Mouse (Mus musculus) left cerebral cortex, adult 2 months (tissue): ENCODE data around the gene Kdm4a. TPM values are rescaled to one million over a fixed set of nuclear protein-coding genes. Genes with fewer than 3 reads are reported as not detected.

Experiments
- DNase-seq, 2 experiments: peaks; one replicate each; pipeline ENCODE4 v3.0.0; 2021 to 2022; ENCODE audit warnings: low spot score in 2 of 2, mixed read lengths in 1 of 2; ENCODE audit errors: extremely low spot score in 1 of 2
- H3K27ac ChIP-seq: fragments of 200-600 bp; 2 replicates; pipeline ENCODE4 v1.8.1; 2022
- H3K4me3 ChIP-seq: fragments of 200-600 bp; 2 replicates; pipeline ENCODE4 v1.8.1; 2022
- CTCF ChIP-seq: fragments of 200-600 bp; IDR thresholded peaks from 2 replicates; pipeline ENCODE4 v1.8.1; 2022; ENCODE audit warnings: antibody characterized with exemption, mild to moderate bottlenecking, moderate library complexity
- intact Hi-C: fragments of 180-260 bp; cut with DNase I; formaldehyde crosslinking; loops from one replicate; pipeline ENCODE4 v1.15.1; 2025
- total RNA-seq, 2 experiments: library from RNA; stranded (reverse); gene quantifications; 2 replicates each; pipeline ENCODE4 v1.2.3; 2021

Gene Kdm4a
- total RNA-seq, 2 experiments from 2014 or later = 39.6 to 41.0 TPM

DNA sequence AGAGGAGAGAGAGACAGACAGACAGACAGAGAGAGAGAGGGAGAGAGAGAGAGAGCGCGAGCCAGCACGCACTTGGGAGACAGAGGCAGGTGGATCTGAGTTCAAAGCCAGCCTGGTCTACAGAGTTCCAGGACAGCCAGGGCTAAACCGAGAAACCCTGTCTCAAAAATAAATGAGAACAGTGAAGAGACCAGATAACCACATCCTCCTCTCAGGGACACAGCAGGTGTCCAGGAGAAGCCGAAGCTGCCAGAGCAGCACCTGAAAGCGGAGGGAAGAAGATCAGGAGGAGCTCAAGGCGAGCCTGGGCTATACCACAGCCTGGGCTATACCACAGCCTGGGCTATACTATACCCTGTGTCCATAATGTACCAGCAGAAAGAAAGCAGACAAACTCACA lies 29.0 kb downstream of the Kdm4a start:
- Histone ChIP-seq H3K4me3 (no peak overlapping the region), H3K27ac (no peak overlapping the region)
- intact Hi-C loops = no loop called here
- DNase-seq = no peak
- TF ChIP-seq CTCF = no peak

DNA sequence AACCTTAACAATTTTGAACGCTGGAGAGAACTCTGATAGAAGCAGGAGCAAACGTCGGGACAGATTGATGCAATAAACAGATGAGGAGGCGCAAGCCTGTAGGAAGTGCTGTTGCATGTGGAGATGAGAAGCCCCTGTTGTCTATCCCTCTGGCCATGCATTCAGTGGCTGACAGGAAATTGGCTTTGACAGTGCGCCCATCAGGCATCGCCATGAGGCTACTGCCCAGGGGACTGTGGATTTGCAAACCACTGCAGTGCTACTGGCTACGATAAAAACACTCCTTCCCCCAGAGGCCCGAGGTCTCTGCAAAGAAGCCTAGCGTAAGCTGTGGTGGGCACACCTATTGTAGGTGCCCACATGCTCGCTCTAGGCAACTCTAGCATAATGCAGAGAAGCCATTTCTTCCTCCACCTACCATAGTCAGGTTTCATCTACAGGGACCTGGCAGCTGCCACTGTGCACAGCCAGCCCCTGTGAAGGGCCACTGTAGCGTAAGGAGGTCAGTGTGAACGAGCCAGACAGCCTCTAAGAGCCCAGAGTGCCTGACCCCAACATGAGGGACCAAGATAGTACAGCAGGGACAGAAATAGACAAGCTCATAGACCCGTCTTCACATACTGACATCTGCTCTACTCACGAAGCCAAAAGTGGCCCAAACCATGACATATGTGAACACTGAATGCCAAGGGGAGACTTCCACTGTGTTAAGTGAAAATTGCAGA lies 29.7 kb downstream of the Kdm4a start:
- H3K27ac ChIP-seq = peak overlapping the region; percentile 6; the same call in 1 of the 2 replicates

DNA sequence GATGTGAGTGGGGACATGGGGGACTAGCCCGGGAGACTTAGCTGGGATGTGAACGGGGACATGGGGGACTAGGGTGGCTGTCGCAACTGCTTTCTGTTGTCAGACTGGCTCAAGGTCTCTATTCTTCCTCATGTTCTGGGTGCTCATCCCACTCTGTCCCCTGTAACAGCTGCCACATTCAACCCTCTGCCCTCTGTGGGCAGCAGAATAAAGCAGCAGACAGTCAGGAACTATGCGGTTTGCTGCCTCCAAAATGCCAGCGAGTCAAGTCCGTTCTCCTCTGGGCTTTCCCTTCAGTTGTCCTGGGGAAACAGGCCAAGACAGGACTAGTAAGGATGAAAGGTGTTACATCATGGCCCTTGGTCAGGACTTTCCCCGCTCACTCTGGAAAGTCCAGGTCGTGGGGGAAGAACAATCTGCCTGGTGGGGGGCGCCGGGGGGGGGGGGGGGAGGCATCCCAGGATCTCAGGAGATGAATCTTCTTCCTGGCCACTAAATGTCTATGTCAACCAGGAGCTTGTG lies 30.7 kb downstream of the Kdm4a start:
- no peak for TF ChIP-seq CTCF
- intact Hi-C loops = loop anchor here (5.0 kb wide), 1 partner anchor 143 kb away; the partner anchor contains the start of gene Ptprf
- no peak for DNase-seq
- H3K4me3 ChIP-seq = no peak overlapping the region
- H3K27ac ChIP-seq = peak overlapping the region; percentile 66; the same call in 1 of the 2 replicates

More for the DNA sequence above, 29.7 kb downstream of the Kdm4a start:
- intact Hi-C loops = loop anchor here (5.0 kb wide), 1 partner anchor 142 kb away; the partner anchor contains the start of gene Ptprf
- no peak for TF ChIP-seq CTCF
- no peak for DNase-seq
- H3K4me3 ChIP-seq = no peak overlapping the region

- H3K27ac ChIP-seq = peak overlapping the region; percentile 66
- intact Hi-C loops = loop anchor here (5.0 kb wide), 1 partner anchor 144 kb away; the partner anchor contains the start of gene Ptprf
- no peak for DNase-seq
- no peak overlapping the region for H3K4me3 ChIP-seq
- TF ChIP-seq CTCF = no peak
Observed at GRCm38 (mm10) chr4:118148317-118148687, 31.5 kb downstream of the Kdm4a start.

- no peak; the same call in 1 of the 2 replicates for TF ChIP-seq CTCF
- Histone ChIP-seq H3K27ac (peak overlapping the region; percentile 66), H3K4me3 (no peak overlapping the region)
- no peak for DNase-seq
- intact Hi-C loops = loop anchor here (5.0 kb wide), 1 partner anchor 145 kb away; the partner anchor contains the start of gene Ptprf
Observed at GRCm38 (mm10) chr4:118147547-118148316, 32.1 kb downstream of the Kdm4a start.

DNA sequence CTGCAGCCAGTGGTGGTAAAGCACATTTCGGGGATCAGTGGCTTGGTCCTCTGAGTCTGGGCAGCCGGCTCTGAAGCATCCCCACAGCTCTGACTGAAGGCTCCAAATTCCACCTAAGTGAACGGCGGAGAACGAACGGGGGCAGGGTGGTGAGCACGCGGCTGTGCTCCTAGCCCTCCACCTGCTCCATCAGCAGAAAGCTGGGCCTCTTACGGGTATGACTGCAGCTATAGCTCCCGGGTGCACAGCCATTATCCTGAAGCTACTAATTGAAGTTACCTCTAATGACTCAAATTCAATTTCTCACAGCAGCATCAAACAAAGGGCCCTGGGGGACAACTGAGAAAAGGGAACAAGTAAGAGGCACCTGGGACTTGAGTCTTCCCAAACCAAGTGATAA lies 32.8 kb downstream of the Kdm4a start:
- DNase-seq = no peak
- peak overlapping the region; percentile 57; the same call in 1 of the 2 replicates for H3K27ac ChIP-seq
- no peak overlapping the region for H3K4me3 ChIP-seq
- no peak for TF ChIP-seq CTCF
- intact Hi-C loops = loop anchor here (5.0 kb wide), 1 partner anchor 145 kb away; the partner anchor contains the start of gene Ptprf

- no peak for TF ChIP-seq CTCF
- H3K4me3 ChIP-seq = no peak overlapping the region
- intact Hi-C loops = no loop called here
- no peak overlapping the region for H3K27ac ChIP-seq
- no peak for DNase-seq
Observed at GRCm38 (mm10) chr4:118144324-118144723, 35.5 kb downstream of the Kdm4a start.

- DNase-seq = no peak
- intact Hi-C loops = no loop called here
- Histone ChIP-seq H3K27ac (no peak overlapping the region), H3K4me3 (no peak overlapping the region)
- TF ChIP-seq CTCF = no peak
Observed at GRCm38 (mm10) chr4:118143679-118144078, 36.2 kb downstream of the Kdm4a start.

DNA sequence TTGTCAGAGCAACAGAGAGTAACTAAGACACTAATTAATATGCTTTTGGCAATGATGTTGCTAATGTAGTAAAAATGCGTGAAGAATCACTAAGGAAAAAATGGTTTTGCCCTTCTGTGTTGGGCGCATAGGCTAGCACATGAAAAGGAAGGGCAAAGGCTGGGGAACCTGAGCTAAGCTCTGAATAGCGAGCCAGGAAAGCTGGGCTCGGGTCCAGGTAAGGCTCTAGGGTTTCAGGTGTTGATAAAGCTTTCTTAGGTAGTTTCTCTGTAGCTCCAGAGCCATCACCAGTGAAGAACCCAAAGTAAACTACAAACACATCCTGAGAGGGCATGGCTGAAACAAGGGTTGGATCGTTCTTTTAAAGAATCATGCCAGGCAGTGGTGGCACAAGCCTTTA lies 38.3 kb downstream of the Kdm4a start:
- intact Hi-C loops = no loop called here
- H3K4me3 ChIP-seq = no peak overlapping the region
- DNase-seq = no peak
- TF ChIP-seq CTCF = no peak
- H3K27ac ChIP-seq = no peak overlapping the region

DNA sequence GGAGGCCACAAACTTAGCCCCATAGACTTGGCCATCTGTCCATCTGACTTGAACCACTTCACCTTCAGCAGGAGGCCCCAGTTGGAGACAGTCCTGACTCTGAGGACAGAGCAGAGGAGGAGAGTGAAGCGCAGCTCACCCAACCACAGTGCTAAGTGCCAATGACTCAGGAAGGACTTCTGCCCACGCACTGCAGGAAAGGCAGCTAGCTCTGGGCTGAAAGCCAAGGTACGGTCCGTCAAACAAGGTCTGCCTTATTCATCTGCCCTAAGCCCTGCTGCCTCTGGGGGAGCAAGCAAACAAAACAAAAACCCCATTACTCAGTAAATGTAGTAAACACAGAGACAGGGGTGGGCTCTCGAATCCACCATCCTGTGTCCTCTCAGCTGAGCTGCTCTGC lies 41.0 kb downstream of the Kdm4a start:
- peak overlapping the region; percentile 61 for H3K27ac ChIP-seq
- DNase-seq = peak; percentile 63
- TF ChIP-seq CTCF = peak; percentile 5
- no peak overlapping the region for H3K4me3 ChIP-seq
- intact Hi-C loops = no loop called here

GRCm38 (mm10) chr4:118137857-118138256 lies 42.0 kb downstream of the Kdm4a start:
- DNase-seq = no peak
- Histone ChIP-seq H3K27ac (peak overlapping the region; percentile 61), H3K4me3 (no peak overlapping the region)
- intact Hi-C loops = no loop called here
- no peak for TF ChIP-seq CTCF

DNA sequence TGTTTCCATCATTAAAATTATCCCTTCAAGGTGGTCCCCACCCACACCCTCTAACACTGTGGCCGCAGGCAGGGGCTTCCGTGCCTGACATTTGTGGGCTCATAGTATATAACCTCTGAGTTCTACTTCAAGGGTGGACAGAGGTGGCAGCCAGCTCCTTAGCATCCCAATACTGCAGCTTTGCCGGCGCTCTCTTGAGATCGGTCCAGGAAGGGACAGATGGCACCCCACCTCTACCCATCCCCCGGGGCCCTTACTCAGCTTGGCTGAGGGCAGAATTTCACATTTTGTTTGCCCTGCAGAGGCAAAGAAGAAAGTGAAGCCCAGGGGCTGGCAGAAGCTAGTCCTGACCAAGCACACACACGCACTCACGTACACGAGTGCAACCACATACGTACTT lies 42.5 kb downstream of the Kdm4a start:
- Histone ChIP-seq H3K27ac (peak overlapping the region; percentile 53; the same call in 1 of the 2 replicates), H3K4me3 (no peak overlapping the region)
- intact Hi-C loops = no loop called here
- DNase-seq = no peak
- no peak for TF ChIP-seq CTCF
